Mouse (Mus musculus): ENCODE measurements around the gene Nup205. TPM values are rescaled to one million over a fixed set of nuclear protein-coding genes. Genes with fewer than 3 reads are reported as not detected.

Gene Nup205
- polyA plus RNA-seq (2014; fragmentation: Nextera tagmentation; extraction: Ambion mirVana), result 30.6 and 31.4 TPM in 2 replicates

DNA sequence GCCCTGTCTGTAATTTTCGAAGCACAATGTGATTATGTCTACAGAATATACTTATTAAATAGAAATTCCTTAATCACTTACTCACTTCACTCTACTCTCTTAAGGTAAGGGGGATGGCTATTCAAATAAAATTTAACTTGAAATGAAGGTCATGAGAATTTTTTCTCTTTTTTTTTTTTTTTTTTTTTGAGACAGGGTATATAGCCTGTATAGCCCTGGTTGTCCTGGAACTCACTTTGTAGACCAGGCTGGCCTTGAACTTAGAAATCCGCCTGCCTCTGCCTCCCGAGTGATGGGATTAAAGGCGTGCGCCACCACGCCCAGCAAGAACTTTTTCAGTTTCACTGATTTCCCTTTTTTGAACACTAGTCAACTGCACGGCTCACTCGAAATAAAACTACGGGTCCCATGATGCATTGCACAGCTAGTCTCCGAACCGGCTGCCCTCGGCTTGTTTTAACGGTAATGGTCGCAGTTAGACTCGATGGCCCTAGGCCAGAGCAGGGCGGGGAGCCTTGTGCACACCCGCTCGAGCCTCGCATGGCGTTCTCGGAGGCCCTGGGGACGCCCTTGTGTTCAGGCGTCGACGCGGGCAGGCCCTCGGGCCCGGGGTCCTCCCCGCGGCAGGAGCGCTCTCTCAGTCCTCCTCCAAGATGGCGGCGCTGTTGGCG lies at the start of gene Nup205:
TSS of gene Nup205 (plus strand) at position 443 of the 671 bp plus-strand sequence.
- H3K9me3 ChIP-seq (ENCODE audit: control insufficient read depth, low read length), result no peaks in the 10 kb centered on the region
- no peaks in the 10 kb centered on the region for H3K27me3 ChIP-seq (ENCODE audit: control insufficient read depth, insufficient read depth, low read length)
- H3K9ac ChIP-seq (replicated peaks; ENCODE audit: low read depth, low read length), result peak within 1 kb of the TSS; percentile 88
- peak within 1 kb of the TSS; percentile 61 for H3K4me3 ChIP-seq (ENCODE audit: low read depth, low read length)
- H3K27ac ChIP-seq (ENCODE audit: low read depth, low read length), result peak within 1 kb of the TSS; percentile 99
- H3K4me2 ChIP-seq (ENCODE audit: low read depth, low read length), result peak within 1 kb of the TSS; percentile 76
- no peaks in the 10 kb centered on the region for H3K36me3 ChIP-seq (ENCODE audit: control insufficient read depth, insufficient read depth, low read length)
- WGBS, result 4% methylated on average over 34 of the region's 34 CpGs
- H3K4me1 ChIP-seq (ENCODE audit: control insufficient read depth, insufficient read depth, low read length), result 0 out of 2 replicates have a peak, but pooled peaks cover 5% of the 10 kb centered on the region
- ATAC-seq (ENCODE audit: low read depth), result peak; percentile 94

DNA sequence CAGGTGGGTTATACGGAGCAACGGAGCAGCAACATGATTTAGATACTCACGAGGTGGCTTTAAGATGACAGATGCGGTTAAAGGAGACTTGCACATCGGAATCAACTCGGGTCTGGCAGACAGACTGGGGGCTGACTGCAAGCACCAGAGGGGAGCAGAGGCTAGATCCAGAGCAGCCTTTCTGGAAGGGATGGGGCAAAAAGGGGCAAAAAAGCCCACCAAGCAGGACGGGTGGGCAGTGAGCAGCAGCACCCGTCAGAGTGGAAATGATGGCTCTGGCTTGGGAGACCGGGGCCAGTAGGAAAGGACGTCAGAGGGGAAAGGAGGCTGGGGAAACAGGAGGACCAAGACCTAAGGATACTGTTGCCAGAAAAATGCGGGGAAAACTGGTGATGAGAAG lies 44.4 kb upstream of the Nup205 start:
- Histone ChIP-seq H3K9me3 (ENCODE audit: control insufficient read depth, low read length) (no peaks in the 10 kb centered on the region), H3K9ac (replicated peaks; ENCODE audit: low read depth, low read length) (peak overlapping the region; percentile 57), H3K27me3 (ENCODE audit: control insufficient read depth, insufficient read depth, low read length) (no peaks in the 10 kb centered on the region), H3K4me2 (ENCODE audit: low read depth, low read length) (peak overlapping the region; percentile 80), H3K27ac (ENCODE audit: low read depth, low read length) (peak overlapping the region; percentile 86), H3K36me3 (ENCODE audit: control insufficient read depth, insufficient read depth, low read length) (no peaks in the 10 kb centered on the region), H3K4me3 (ENCODE audit: low read depth, low read length) (peak overlapping the region; percentile 50), H3K4me1 (ENCODE audit: control insufficient read depth, insufficient read depth, low read length) (peaks cover 9% of the 10 kb centered on the region; the same call in 1 of the 2 replicates)
- peak; percentile 7 for ATAC-seq (ENCODE audit: low read depth)
- 1% methylated on average over 11 of the region's 11 CpGs for WGBS

DNA sequence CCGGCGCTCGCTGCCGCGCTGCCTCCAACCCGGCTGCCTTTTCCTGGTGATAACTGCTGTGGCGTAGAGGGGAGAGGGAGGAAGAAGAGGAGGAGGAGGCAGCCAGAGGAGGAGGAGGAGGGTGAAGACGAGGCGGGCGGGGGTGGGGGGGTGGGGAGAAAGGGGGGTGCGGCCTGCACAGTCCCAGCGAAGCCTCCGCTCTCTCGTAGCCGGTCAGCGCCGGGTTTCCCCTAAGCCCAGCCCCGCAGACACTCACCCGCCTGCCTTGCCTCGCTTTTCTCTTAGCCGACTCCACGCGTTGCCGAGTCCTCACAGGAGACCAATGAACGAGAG lies 44.0 kb upstream of the Nup205 start:
- Histone ChIP-seq H3K4me3 (ENCODE audit: low read depth, low read length) (peak overlapping the region; percentile 50), H3K9me3 (ENCODE audit: control insufficient read depth, low read length) (no peaks in the 10 kb centered on the region), H3K27me3 (ENCODE audit: control insufficient read depth, insufficient read depth, low read length) (no peaks in the 10 kb centered on the region), H3K4me1 (ENCODE audit: control insufficient read depth, insufficient read depth, low read length) (peaks cover 9% of the 10 kb centered on the region; the same call in 1 of the 2 replicates), H3K27ac (ENCODE audit: low read depth, low read length) (peak overlapping the region; percentile 86), H3K36me3 (ENCODE audit: control insufficient read depth, insufficient read depth, low read length) (no peaks in the 10 kb centered on the region), H3K9ac (replicated peaks; ENCODE audit: low read depth, low read length) (peak overlapping the region; percentile 57), H3K4me2 (ENCODE audit: low read depth, low read length) (peak overlapping the region; percentile 80)
- WGBS, result 0% methylated on average over 24 of the region's 25 CpGs
- ATAC-seq (ENCODE audit: low read depth), result peak; percentile 92

DNA sequence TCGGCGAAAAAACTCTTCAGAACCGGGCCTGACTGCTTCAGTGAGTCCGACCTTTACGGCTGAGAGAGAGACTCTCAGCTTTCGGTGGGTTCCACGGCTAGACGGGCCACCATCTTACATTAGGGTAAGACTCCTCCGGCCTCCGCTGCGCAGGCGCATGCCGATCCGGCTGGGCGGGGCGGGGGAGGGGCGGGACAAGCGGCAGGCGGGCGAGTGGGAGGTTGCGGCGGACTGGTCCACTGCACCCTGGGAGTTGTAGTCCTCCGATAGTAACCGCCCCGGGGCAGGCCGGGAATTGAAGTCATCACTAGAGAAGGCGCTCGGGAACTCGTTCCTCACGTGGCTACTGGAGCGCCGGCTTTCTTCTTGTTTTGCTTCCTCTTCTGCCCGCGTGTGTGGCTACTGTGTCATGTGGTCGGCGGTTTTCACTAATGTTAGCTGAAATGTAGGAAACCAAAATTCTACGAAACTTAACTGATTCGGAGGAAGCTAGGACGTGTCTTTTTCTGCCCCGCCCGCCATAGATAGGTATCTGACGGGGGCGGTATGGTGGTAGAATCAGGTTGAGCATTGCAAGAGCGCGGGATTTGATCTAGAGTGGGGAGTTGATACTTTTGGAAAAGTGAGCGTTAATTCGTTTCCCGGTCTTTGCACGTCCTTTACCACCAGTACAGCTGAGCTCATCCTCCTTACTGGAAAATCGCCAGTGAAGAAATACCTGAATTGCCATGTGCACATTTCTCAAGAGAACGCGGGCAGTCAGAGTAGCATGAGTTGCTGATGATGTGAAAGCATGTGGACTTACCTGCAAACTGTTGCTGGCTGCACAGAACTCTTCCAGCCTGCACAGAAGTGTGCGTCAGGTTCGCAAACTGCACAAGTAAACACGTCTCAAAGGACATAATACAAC lies 43.4 kb upstream of the Nup205 start, which contains the start of gene Cnot4:
TSS of gene Cnot4 (minus strand) at position 146 of the 910 bp plus-strand sequence.
- peak; percentile 99 for ATAC-seq (ENCODE audit: low read depth)
- Histone ChIP-seq H3K27ac (ENCODE audit: low read depth, low read length) (peak within 1 kb of the TSS; percentile 86), H3K4me1 (ENCODE audit: control insufficient read depth, insufficient read depth, low read length) (peaks cover 9% of the 10 kb centered on the region; the same call in 1 of the 2 replicates), H3K4me2 (ENCODE audit: low read depth, low read length) (peak within 1 kb of the TSS; percentile 80), H3K4me3 (ENCODE audit: low read depth, low read length) (peak within 1 kb of the TSS; percentile 50), H3K36me3 (ENCODE audit: control insufficient read depth, insufficient read depth, low read length) (no peaks in the 10 kb centered on the region), H3K27me3 (ENCODE audit: control insufficient read depth, insufficient read depth, low read length) (no peaks in the 10 kb centered on the region), H3K9ac (replicated peaks; ENCODE audit: low read depth, low read length) (peak within 1 kb of the TSS; percentile 57), H3K9me3 (ENCODE audit: control insufficient read depth, low read length) (no peaks in the 10 kb centered on the region)
- under 1% methylated on average over 55 of the region's 55 CpGs for WGBS

DNA sequence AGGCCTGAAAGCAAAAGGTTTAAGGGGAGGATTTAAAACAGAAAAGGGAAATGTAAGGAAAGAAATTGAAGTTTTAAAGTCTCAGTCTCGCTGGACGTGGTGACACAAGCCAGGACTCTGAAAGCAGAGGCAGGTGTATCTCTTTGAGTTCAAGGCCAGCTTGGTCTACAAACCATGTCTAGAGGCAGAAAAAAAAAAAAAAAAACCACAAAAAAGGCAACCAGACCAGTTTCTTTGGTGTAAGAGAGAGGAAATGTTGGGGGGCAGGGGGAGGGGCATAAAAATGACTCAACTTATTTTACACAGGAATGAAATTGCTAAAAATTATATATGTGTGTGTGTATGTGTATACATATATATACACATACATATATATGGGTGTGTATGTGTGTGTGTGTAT lies 42.4 kb upstream of the Nup205 start:
- ATAC-seq (ENCODE audit: low read depth), result no peak

GRCm38 (mm10) chr6:35140351-35140750 lies 36.9 kb upstream of the Nup205 start:
- no peaks in the 10 kb centered on the region for H3K9me3 ChIP-seq (ENCODE audit: control insufficient read depth, low read length)
- ATAC-seq (ENCODE audit: low read depth), result no peak
- H3K27me3 ChIP-seq (ENCODE audit: control insufficient read depth, insufficient read depth, low read length), result no peaks in the 10 kb centered on the region
- H3K4me1 ChIP-seq (ENCODE audit: control insufficient read depth, insufficient read depth, low read length), result no peaks in the 10 kb centered on the region
- no peaks in the 10 kb centered on the region for H3K36me3 ChIP-seq (ENCODE audit: control insufficient read depth, insufficient read depth, low read length)
- WGBS, result 88% methylated on average over 1 of the region's 1 CpGs
- H3K4me3 ChIP-seq (ENCODE audit: low read depth, low read length), result no peak overlapping the region
- no peak overlapping the region for H3K27ac ChIP-seq (ENCODE audit: low read depth, low read length)
- H3K9ac ChIP-seq (replicated peaks; ENCODE audit: low read depth, low read length), result no peak overlapping the region
- no peak overlapping the region for H3K4me2 ChIP-seq (ENCODE audit: low read depth, low read length)

More for the DNA sequence above, 42.4 kb upstream of the Nup205 start:
- Histone ChIP-seq H3K27ac (ENCODE audit: low read depth, low read length) (no peak overlapping the region), H3K9me3 (ENCODE audit: control insufficient read depth, low read length) (no peaks in the 10 kb centered on the region), H3K36me3 (ENCODE audit: control insufficient read depth, insufficient read depth, low read length) (no peaks in the 10 kb centered on the region), H3K4me2 (ENCODE audit: low read depth, low read length) (peak overlapping the region; percentile 79; the same call in 1 of the 2 replicates), H3K27me3 (ENCODE audit: control insufficient read depth, insufficient read depth, low read length) (no peaks in the 10 kb centered on the region), H3K4me3 (ENCODE audit: low read depth, low read length) (no peak overlapping the region), H3K9ac (replicated peaks; ENCODE audit: low read depth, low read length) (no peak overlapping the region), H3K4me1 (ENCODE audit: control insufficient read depth, insufficient read depth, low read length) (peaks cover 9% of the 10 kb centered on the region; the same call in 1 of the 2 replicates)
- 70% methylated on average over 2 of the region's 2 CpGs for WGBS

DNA sequence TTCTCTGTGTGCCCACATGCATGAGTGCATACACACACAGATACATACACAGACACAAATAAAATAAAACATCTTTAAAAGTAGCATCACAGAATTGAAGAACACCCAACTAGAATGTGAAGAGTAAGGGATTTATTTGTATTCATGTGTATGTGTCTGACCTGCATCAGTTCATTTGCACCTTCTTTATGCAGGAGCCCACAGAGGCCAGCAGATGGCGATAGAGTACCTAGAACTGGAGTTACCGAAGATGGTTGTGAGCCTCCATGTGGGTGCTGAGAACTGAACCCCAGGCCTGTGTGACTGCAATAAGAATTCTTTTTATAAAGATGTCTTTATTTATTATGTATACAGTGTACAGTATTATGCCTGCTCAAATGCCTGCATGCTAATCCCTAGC lies 31.7 kb upstream of the Nup205 start:
- no peak for ATAC-seq (ENCODE audit: low read depth)
- H3K9me3 ChIP-seq (ENCODE audit: control insufficient read depth, low read length), result no peaks in the 10 kb centered on the region
- H3K4me2 ChIP-seq (ENCODE audit: low read depth, low read length), result no peak overlapping the region
- H3K4me3 ChIP-seq (ENCODE audit: low read depth, low read length), result no peak overlapping the region
- no peak overlapping the region for H3K27ac ChIP-seq (ENCODE audit: low read depth, low read length)
- no peaks in the 10 kb centered on the region for H3K27me3 ChIP-seq (ENCODE audit: control insufficient read depth, insufficient read depth, low read length)
- no peaks in the 10 kb centered on the region for H3K36me3 ChIP-seq (ENCODE audit: control insufficient read depth, insufficient read depth, low read length)
- no peaks in the 10 kb centered on the region for H3K4me1 ChIP-seq (ENCODE audit: control insufficient read depth, insufficient read depth, low read length)
- H3K9ac ChIP-seq (replicated peaks; ENCODE audit: low read depth, low read length), result no peak overlapping the region
- 79% methylated on average over 2 of the region's 2 CpGs for WGBS

DNA sequence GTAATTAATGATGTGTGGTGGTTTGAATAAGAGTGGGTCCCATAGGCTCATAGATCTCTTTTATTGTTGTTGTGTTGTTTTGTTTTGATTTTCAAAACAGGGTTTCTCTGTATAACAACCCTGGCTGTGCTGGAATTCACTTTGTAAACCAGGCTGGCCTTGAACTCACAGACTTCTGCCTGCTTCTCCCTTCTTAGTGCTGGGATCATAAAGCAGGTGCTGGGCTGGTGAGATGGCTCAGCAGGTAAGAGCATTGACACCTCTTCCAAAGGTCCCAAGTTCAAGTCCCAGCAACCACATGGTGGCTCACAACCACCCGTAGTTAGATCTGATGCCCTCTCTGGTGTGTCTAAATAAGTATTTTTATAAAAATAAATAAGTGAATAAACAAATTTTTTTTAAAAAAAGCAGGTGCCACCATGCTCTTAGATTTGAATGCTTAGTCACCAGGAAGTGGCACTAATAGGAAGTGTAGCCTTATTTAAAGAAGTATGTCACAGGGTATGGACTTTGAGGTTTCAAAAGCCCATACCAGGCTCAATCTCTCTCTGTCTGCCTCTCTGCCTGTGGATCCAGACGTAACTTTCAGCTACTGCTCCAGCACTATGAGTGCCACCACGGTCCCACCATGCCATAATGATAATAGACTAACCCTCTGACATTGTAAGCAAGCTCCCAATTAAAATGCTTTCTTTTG lies 29.3 kb upstream of the Nup205 start:
- Histone ChIP-seq H3K9me3 (ENCODE audit: control insufficient read depth, low read length) (no peaks in the 10 kb centered on the region), H3K4me1 (ENCODE audit: control insufficient read depth, insufficient read depth, low read length) (no peaks in the 10 kb centered on the region), H3K36me3 (ENCODE audit: control insufficient read depth, insufficient read depth, low read length) (no peaks in the 10 kb centered on the region), H3K9ac (replicated peaks; ENCODE audit: low read depth, low read length) (no peak overlapping the region), H3K27me3 (ENCODE audit: control insufficient read depth, insufficient read depth, low read length) (no peaks in the 10 kb centered on the region), H3K4me3 (ENCODE audit: low read depth, low read length) (no peak overlapping the region), H3K4me2 (ENCODE audit: low read depth, low read length) (no peak overlapping the region), H3K27ac (ENCODE audit: low read depth, low read length) (no peak overlapping the region)
- 80% methylated on average over 3 of the region's 3 CpGs for WGBS
- no peak for ATAC-seq (ENCODE audit: low read depth)
